Mouse (Mus musculus) left cerebral cortex, postnatal 10 days (tissue): ENCODE measurements at regions not wholly inside any gene's neighbourhood (a gene's known extent, or its start where the extent isn't known, plus 50 kb on each side); places are given as distances from the start of the nearest gene placed in this dataset.

ENCODE experiments used
- DNase-seq, 2 experiments: peaks; one replicate each; pipeline ENCODE4 v3.0.0; 2021 to 2022; ENCODE audit warnings: low spot score in 2 of 2, mixed read lengths in 1 of 2; ENCODE audit errors: extremely low spot score in 1 of 2
- intact Hi-C: fragments of 180-260 bp; cut with DNase I; formaldehyde crosslinking; loops from one replicate; pipeline ENCODE4 v1.15.1; 2025

GRCm38 (mm10) chr1:121004535-121004934, 327.9 kb downstream of the Insig2 start:
- no peak for DNase-seq
- intact Hi-C loops, result no loop called here

- DNase-seq, result no peak
- intact Hi-C loops, result no loop called here
Measured at GRCm38 (mm10) chr1:121005198-121005597, 327.2 kb downstream of the Insig2 start.

GRCm38 (mm10) chr1:121012126-121012525, 320.3 kb downstream of the Insig2 start:
- intact Hi-C loops, result no loop called here
- no peak for DNase-seq

- no peak for DNase-seq
- intact Hi-C loops, result no loop called here
Measured at GRCm38 (mm10) chr1:121013839-121014503, 318.4 kb downstream of the Insig2 start.

- no peak for DNase-seq
- intact Hi-C loops, result no loop called here
Measured at GRCm38 (mm10) chr1:121029375-121029774, 303.0 kb downstream of the Insig2 start.

- intact Hi-C loops, result no loop called here
- no peak for DNase-seq
Measured at GRCm38 (mm10) chr1:121034761-121035393, 297.5 kb downstream of the Insig2 start.

DNA sequence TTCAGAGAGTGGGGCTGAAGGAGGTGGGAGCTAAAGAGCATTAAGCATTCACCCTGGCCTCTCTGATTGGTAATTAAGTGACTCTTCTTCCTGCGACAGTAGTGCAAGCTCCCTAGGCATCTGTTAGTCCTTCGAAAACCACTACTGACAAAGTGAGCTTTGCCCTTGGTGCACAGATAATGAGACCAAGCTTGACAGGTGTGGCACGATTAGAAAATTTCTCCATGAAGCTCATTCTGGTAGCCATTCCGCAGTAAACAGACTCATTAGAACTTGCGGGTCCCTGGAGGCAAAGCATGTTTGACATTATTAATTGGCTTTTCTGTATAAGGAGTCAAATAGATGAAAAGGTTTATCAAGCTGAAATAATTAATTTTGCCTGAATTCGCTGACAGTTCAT, 285.8 kb downstream of the Insig2 start:
- intact Hi-C loops, result no loop called here
- DNase-seq, result no peak

- intact Hi-C loops, result no loop called here
- DNase-seq, result no peak
Measured at GRCm38 (mm10) chr1:121047406-121047805, 285.0 kb downstream of the Insig2 start.

- intact Hi-C loops, result no loop called here
- no peak for DNase-seq
Measured at GRCm38 (mm10) chr1:121049684-121050083, 282.7 kb downstream of the Insig2 start.

GRCm38 (mm10) chr1:121050695-121051495, 281.5 kb downstream of the Insig2 start:
- intact Hi-C loops, result no loop called here
- no peak for DNase-seq

GRCm38 (mm10) chr1:121051496-121052119, 280.8 kb downstream of the Insig2 start:
- intact Hi-C loops, result no loop called here
- no peak for DNase-seq

DNA sequence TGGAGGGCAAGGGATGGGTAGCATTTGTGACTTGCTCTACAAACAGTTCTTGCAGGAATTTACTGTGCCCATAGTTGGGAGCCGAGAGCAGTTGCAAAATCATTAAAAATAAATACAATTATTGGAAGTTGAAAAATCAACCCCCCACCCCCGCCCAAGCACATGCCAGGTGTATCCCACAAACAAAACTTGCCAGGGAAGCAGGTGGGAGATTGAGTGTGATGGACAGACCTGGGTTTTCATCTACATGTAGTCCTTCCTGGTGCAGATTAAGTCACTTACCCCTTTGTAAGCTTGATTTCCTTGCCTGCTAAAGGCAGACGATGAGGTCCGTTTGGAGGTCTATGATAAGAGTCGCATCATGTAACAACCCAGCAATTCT, 280.3 kb downstream of the Insig2 start:
- intact Hi-C loops, result no loop called here
- no peak for DNase-seq

- intact Hi-C loops, result no loop called here
- DNase-seq, result peak in 1 of 2 experiments; percentile 27
Measured at GRCm38 (mm10) chr1:121053692-121054091, 278.7 kb downstream of the Insig2 start.

- no peak for DNase-seq
- intact Hi-C loops, result no loop called here
Measured at GRCm38 (mm10) chr1:121074569-121074968, 257.8 kb downstream of the Insig2 start.

DNA sequence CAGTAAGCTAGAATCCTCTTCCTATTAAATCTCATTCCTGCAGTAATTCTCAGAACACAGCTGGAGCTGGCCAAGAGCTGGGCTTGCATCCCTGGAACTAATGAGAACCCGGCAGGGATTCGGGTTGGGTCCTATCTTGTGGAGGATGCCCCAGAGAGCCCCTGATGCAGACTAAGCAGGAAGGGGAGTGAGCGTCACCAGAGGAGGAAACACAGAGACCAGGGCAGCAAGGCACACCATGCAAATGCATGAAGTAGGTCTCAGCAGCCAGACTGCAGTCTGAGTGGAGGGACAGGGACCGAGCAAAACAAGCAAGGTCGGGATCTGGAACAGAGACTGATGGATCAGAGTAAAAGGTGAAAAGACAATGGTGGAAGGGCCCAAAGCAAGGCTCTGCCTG, 249.6 kb downstream of the Insig2 start:
- intact Hi-C loops, result no loop called here
- DNase-seq, result no peak

DNA sequence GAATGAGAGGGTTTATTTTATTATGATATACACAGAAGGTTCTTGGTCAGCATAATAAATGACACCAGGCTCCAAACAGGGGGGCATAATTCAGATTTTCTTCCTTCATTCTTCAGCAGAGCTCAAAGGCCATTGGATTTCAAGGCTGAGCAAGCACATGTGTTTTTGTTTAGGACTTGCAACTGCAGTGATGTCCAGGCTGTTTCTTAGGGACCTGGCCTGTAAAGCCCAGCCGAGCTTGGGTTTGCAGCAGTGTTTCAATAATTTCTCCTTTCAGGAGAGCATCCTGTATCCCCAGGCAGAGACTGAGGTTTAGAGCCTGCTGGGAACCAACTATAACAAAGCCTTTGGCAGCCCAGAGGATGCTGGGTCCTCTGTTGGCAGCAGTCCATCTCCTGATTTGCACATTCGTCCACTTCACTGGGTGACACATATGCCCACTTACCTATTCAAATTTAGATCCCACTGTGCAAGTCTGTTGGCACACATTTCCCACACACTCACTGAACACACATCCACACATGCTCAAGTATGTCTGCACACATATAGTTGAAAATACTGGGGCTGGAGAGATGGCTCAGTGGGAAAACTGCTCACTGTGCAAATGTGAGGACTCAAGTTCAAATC, 247.2 kb downstream of the Insig2 start:
- intact Hi-C loops, result no loop called here
- peak; percentile 17 to 50 for DNase-seq

DNA sequence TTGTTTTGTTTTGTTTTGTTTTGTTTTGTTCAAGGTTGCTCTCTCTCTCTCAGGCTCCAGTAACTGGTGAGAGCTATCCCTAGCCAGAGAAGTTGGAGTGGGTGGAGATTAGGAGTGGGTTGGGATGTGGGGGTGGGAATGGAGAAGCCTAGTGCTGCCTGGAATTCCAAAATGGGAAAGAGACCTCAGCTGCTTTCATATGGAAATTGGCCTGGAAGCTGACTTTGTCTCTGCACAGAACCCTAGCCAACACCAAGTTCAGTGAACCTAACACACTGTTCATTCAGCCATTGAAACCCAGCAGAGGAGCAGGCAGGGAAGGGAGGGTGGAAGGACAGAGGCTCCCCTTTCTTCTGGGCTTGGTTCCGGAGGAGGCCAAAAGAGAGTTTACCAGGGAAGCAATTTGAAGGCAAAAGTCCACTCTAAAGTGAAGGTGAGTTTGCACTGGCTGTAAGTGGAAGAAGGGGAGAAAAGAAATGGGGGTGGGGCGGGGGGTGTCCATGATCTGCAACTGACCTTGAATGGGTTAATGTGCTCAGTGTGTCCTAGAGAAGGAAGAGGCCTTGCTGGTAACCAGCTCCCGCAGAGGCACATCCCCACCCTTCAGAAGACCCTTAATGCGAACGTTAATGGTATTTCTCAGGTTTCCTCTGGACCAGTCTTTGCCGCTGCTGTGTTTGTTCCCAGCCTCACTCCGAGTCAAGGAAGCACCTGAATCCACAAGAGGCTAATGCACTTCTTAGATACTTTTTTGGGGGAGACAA, 245.1 kb downstream of the Insig2 start:
- peak in 1 of 2 experiments; percentile 56 for DNase-seq
- intact Hi-C loops, result no loop called here

GRCm38 (mm10) chr1:121090628-121091027, 241.8 kb downstream of the Insig2 start:
- DNase-seq, result no peak
- intact Hi-C loops, result no loop called here
